Mouse (Mus musculus) embryonic facial prominence, embryonic 10.5 days (tissue): ENCODE data around the gene Myh9. TPM values are rescaled to one million over a fixed set of nuclear protein-coding genes. Genes with fewer than 3 reads are reported as not detected.
"Not testable (repeated sequence)": the region's sequence is repeated elsewhere in the genome, so short reads cannot be mapped to it uniquely, and the experiment has no call there.

Experiments used
- DNase-seq: peaks from one replicate; pipeline ENCODE4 v3.0.0-alpha.2; 2017; ENCODE audit warnings: low spot score
- H3K27ac ChIP-seq: fragments of 300-500 bp; sonication (generic); replicated peaks from 2 replicates; pipeline ENCODE4 v1.5.1; 2016; ENCODE audit warnings: mild to moderate bottlenecking
- H3K27me3 ChIP-seq: fragments of 300-500 bp; sonication (generic); replicated peaks from 2 replicates; pipeline ENCODE4 v1.6.1; 2016; ENCODE audit warnings: low read depth, mild to moderate bottlenecking; ENCODE audit not compliant: poor library complexity, severe bottlenecking
- H3K36me3 ChIP-seq: fragments of 300-500 bp; sonication (generic); replicated peaks from 2 replicates; pipeline ENCODE4 v1.6.1; 2016; ENCODE audit warnings: mild to moderate bottlenecking, moderate library complexity
- H3K4me1 ChIP-seq: fragments of 300-500 bp; sonication (generic); 2 replicates; pipeline ENCODE4 v1.6.1; 2016
- H3K4me3 ChIP-seq: fragments of 300-500 bp; sonication (generic); 2 replicates; pipeline ENCODE4 v1.5.1; 2016; ENCODE audit warnings: mild to moderate bottlenecking, moderate library complexity
- H3K9me3 ChIP-seq: fragments of 300-500 bp; sonication (generic); 2 replicates; pipeline ENCODE4 v1.6.1; 2016; ENCODE audit warnings: mild to moderate bottlenecking
- WGBS: fragments of 180-500 bp; shearing (Covaris S2); methylation state at CpG from one replicate; pipeline ENCODE4 v1.1.7; 2016; 5-methylcytosine and 5-hydroxymethylcytosine counted together
- polyA plus RNA-seq: library from polyadenylated mRNA; unstranded; fragments of >200 nt; fragmentation: Nextera tagmentation; extraction: Ambion mirVana; gene quantifications from 2 replicates; pipeline ENCODE4 v1.2.1, GENCODE M21; 2016

The Myh9 gene
- polyA plus RNA-seq, 1 experiment from 2014 or later = 46.9 TPM

DNA sequence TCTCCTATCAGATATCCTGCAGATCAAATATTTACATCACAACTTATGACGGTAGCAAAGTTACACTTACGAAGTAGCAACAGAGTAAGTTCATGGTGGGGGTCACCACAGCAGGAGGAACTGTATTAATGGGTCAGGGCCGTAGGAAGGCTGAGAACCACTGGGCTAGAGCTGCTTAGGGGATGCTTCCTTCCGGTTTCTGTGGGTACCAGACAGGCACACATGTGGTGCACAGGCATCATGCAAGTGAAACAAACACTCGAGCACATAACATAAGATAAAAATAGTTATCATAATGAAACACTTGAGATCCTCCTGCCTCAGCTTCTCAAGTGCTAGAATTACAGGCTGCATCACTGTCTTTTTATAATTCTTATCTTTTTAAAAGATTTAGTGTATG, 38.8 kb upstream of the Myh9 start:
- Histone ChIP-seq H3K4me1 (peaks cover 28% of the 10 kb centered on the region), H3K27ac (no peak overlapping the region), H3K9me3 (no peaks in the 10 kb centered on the region), H3K27me3 (no peaks in the 10 kb centered on the region), H3K36me3 (no peaks in the 10 kb centered on the region), H3K4me3 (no peak overlapping the region)
- DNase-seq = no peak
- 88% methylated on average over 5 of the region's 5 CpGs for WGBS

DNA sequence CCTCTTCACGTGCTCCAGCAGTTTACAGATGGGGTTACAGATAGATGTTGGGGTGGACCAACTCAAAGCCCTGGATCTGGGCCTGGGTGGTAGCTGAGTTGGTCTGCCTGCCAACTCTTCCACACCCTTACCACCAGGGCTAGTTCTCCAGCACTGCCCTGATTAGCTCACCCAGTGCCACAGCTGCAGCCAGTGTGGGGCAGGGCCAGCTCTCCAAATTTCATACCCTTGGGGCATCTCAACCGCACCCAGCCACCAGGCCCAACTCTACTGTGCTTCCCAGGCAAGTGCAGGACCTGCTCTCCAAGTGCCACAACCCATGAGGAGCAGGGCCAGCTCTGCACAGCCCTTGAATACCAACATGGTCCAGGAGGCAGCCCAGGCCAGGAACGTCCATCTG, 37.8 kb upstream of the Myh9 start:
- no peak for DNase-seq
- Histone ChIP-seq H3K27me3 (no peaks in the 10 kb centered on the region), H3K9me3 (no peaks in the 10 kb centered on the region), H3K27ac (no peak overlapping the region), H3K4me3 (no peak overlapping the region), H3K36me3 (no peaks in the 10 kb centered on the region), H3K4me1 (peaks cover 28% of the 10 kb centered on the region)
- 84% methylated on average over 3 of the region's 3 CpGs for WGBS

DNA sequence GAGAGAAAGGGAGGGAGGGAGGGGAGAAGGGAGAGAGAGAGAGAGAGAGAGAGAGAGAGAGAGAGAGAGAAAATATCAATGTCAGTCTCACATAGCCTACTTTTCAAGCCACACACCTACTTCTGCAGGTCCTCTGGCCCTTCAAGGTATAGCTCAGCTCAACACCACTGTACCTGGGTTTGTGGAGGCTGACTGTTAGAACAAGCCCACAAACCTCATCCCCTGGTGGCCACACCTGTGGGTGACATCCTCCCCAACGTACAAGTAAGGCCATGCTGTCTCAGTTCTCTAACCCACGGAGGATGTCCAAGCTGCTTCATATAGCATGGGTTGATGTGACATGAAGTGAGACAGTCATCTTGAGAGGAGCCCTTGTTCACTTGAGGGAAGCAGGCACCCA, 35.2 kb upstream of the Myh9 start:
- H3K27me3 ChIP-seq = no peaks in the 10 kb centered on the region
- peaks cover 22% of the 10 kb centered on the region for H3K4me1 ChIP-seq
- WGBS = 72% methylated on average over 2 of the region's 2 CpGs
- no peak overlapping the region for H3K27ac ChIP-seq
- DNase-seq = no peak
- no peaks in the 10 kb centered on the region for H3K9me3 ChIP-seq
- H3K36me3 ChIP-seq = no peaks in the 10 kb centered on the region
- no peak overlapping the region for H3K4me3 ChIP-seq

- no peaks in the 10 kb centered on the region for H3K36me3 ChIP-seq
- WGBS = 87% methylated on average over 3 of the region's 3 CpGs
- H3K4me1 ChIP-seq = peaks cover 17% of the 10 kb centered on the region
- H3K9me3 ChIP-seq = no peaks in the 10 kb centered on the region
- no peaks in the 10 kb centered on the region for H3K27me3 ChIP-seq
- H3K27ac ChIP-seq = no peak overlapping the region
- no peak overlapping the region for H3K4me3 ChIP-seq
- DNase-seq = no peak
These were observed 34.7 kb upstream of the Myh9 start for GRCm38 (mm10) chr15:77876716-77877115.

DNA sequence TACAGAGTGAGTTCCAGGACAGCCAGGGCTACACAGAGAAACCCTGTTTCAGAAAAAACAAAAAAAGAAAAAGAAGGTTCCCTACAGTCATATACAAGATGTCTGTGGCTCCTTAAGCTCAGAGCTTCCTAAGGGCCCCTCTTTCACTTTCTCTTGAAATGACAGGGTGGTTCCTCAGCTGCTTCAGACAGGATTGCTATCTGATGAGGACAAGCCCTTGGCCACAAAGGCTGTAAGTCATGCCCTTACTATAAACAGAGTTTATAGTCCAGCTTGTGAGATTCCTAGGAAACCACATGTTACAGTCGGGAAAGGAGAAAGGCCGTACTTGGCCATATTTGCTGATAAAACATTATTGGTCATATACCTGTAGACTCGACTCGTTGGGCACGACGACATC, 34.0 kb upstream of the Myh9 start:
- Histone ChIP-seq H3K36me3 (no peaks in the 10 kb centered on the region), H3K4me1 (peaks cover 13% of the 10 kb centered on the region), H3K9me3 (no peaks in the 10 kb centered on the region), H3K27ac (no peak overlapping the region), H3K4me3 (no peak overlapping the region), H3K27me3 (no peaks in the 10 kb centered on the region)
- DNase-seq = no peak
- 95% methylated on average over 6 of the region's 6 CpGs for WGBS

DNA sequence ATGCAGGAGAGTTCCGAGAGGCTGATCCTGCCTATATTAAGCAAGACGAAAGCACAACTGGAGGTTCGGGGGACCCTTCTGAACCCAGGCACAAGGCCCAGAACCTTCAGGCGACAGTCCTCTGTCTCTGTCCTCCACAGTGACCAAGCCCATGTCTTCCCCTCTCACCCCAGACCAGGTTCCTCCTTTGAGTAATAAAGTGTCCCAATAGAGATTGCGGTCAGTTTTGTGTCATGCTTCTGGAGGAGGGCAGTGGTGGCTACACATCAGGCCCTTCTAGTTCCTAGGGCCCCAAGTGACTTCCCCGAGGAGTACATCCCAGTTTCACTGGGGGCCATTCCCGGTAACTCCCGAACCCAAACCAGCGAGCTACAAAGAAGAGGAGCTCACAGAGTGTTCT, 32.8 kb upstream of the Myh9 start:
- Histone ChIP-seq H3K27me3 (no peaks in the 10 kb centered on the region), H3K4me1 (peaks cover 13% of the 10 kb centered on the region), H3K4me3 (no peak overlapping the region), H3K9me3 (no peaks in the 10 kb centered on the region), H3K36me3 (no peaks in the 10 kb centered on the region), H3K27ac (peak overlapping the region; percentile 40; the same call in 1 of the 2 replicates)
- 90% methylated on average over 9 of the region's 9 CpGs for WGBS
- DNase-seq = no peak

GRCm38 (mm10) chr15:77874310-77874709, 32.3 kb upstream of the Myh9 start:
- no peaks in the 10 kb centered on the region for H3K9me3 ChIP-seq
- H3K36me3 ChIP-seq = no peaks in the 10 kb centered on the region
- no peak for DNase-seq
- peaks cover 13% of the 10 kb centered on the region for H3K4me1 ChIP-seq
- H3K4me3 ChIP-seq = no peak overlapping the region
- 71% methylated on average over 4 of the region's 4 CpGs for WGBS
- peak overlapping the region; percentile 40; the same call in 1 of the 2 replicates for H3K27ac ChIP-seq
- H3K27me3 ChIP-seq = no peaks in the 10 kb centered on the region

- H3K9me3 ChIP-seq = no peaks in the 10 kb centered on the region
- H3K4me1 ChIP-seq = peaks cover 13% of the 10 kb centered on the region
- no peak overlapping the region for H3K4me3 ChIP-seq
- no peaks in the 10 kb centered on the region for H3K27me3 ChIP-seq
- no peak for DNase-seq
- no peaks in the 10 kb centered on the region for H3K36me3 ChIP-seq
- H3K27ac ChIP-seq = no peak overlapping the region; the same call in 1 of the 2 replicates
- 68% methylated on average over 2 of the region's 2 CpGs for WGBS
These were observed 31.6 kb upstream of the Myh9 start for GRCm38 (mm10) chr15:77873564-77873963.

DNA sequence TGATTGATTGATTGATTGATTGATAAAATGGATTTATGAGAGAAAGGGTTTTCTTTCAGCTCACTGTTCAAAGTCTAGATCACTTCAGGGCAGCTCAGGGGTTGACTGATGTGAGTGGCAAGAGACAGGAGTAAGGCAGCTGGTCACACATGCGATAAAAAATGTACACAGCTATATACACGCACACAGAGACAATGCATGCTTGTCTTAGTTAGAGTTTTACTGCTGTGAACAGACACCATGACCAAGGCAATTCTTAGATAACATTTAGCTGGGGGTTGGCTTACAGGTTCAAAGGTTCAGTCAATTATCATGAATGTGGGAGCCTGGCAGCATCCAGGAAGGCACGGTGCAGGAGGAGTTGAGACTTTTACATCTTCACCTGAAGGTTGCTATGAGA, 31.0 kb upstream of the Myh9 start:
- H3K4me1 ChIP-seq = peaks cover 13% of the 10 kb centered on the region
- no peak for DNase-seq
- 86% methylated on average over 3 of the region's 3 CpGs for WGBS

GRCm38 (mm10) chr15:77868340-77868739, 26.4 kb upstream of the Myh9 start:
- no peaks in the 10 kb centered on the region for H3K27me3 ChIP-seq
- H3K4me3 ChIP-seq = no peak overlapping the region
- H3K4me1 ChIP-seq = peaks cover 7% of the 10 kb centered on the region
- no peaks in the 10 kb centered on the region for H3K9me3 ChIP-seq
- H3K27ac ChIP-seq = no peak overlapping the region
- WGBS = 89% methylated on average over 5 of the region's 5 CpGs
- no peak for DNase-seq
- no peaks in the 10 kb centered on the region for H3K36me3 ChIP-seq

More for the DNA sequence above, 31.0 kb upstream of the Myh9 start:
- H3K9me3 ChIP-seq = no peaks in the 10 kb centered on the region
- H3K36me3 ChIP-seq = no peaks in the 10 kb centered on the region
- no peak overlapping the region for H3K4me3 ChIP-seq
- no peak overlapping the region for H3K27ac ChIP-seq
- H3K27me3 ChIP-seq = no peaks in the 10 kb centered on the region

GRCm38 (mm10) chr15:77867231-77867968, 25.4 kb upstream of the Myh9 start:
- H3K4me1 ChIP-seq, H3K36me3 ChIP-seq, DNase-seq, H3K27ac ChIP-seq, H3K27me3 ChIP-seq, H3K4me3 ChIP-seq, H3K9me3 ChIP-seq: not testable (repeated sequence)
- 76% methylated on average over 10 of the region's 10 CpGs for WGBS

- no peaks in the 10 kb centered on the region for H3K9me3 ChIP-seq
- 50% methylated on average over 11 of the region's 11 CpGs for WGBS
- peak overlapping the region; percentile 59 for H3K27ac ChIP-seq
- DNase-seq = no peak
- no peaks in the 10 kb centered on the region for H3K36me3 ChIP-seq
- H3K4me1 ChIP-seq = peaks cover 7% of the 10 kb centered on the region
- H3K27me3 ChIP-seq = no peaks in the 10 kb centered on the region
- no peak overlapping the region for H3K4me3 ChIP-seq
These were observed 24.7 kb upstream of the Myh9 start for GRCm38 (mm10) chr15:77866583-77867220.

DNA sequence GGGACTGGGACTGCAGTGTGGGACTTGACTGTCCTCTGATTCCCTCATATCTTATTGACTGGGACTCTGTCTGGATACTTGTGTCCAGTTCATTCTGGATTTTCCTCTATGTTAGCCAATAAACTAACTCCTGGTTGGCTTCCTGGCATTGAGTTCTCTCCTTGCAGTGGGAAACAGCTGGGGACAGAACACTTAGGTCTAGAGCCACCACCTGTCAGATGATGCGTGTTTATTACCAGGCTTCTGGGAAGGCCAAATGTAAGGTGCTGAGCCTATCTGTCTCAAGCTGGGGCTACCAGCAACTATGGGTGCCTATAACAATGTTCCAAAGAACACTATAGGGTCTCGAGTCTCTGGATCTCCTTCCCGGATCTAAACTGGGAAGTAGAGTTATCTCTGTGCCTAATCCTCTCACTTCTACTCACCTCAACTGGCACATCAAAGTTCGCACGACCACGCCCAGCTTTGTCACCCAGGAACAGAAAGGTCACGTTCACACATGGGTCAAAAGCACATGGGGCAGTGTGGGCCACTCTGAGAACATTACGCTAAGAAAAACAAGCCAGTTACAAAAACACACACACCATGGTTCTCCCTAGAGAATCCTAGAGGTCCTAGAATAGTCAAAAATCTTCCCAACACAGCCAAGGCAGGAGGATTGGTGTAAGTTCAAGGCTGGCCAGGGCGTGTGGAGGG, 22.2 kb upstream of the Myh9 start:
- Histone ChIP-seq H3K9me3 (no peaks in the 10 kb centered on the region), H3K4me1 (peaks cover 7% of the 10 kb centered on the region), H3K4me3 (no peak overlapping the region), H3K36me3 (no peaks in the 10 kb centered on the region), H3K27me3 (no peaks in the 10 kb centered on the region), H3K27ac (no peak overlapping the region)
- WGBS = 85% methylated on average over 9 of the region's 9 CpGs
- DNase-seq = no peak
